Mouse (Mus musculus): ENCODE data around the gene Gnai1. TPM values are rescaled to one million over a fixed set of nuclear protein-coding genes. Genes with fewer than 3 reads are reported as not detected.

Gene Gnai1
- total RNA-seq, 2 experiments from 2014 or later = 1.2 to 2.1 TPM

GRCm38 (mm10) chr5:18273291-18274284 is 86.6 kb downstream of the Gnai1 start:
- TF ChIP-seq CTCF (IDR thresholded peaks at IDR 0.05) = no peak
- intact Hi-C loops (cut with DNase I) = no loop called here
- no peak overlapping the region for H3K4me3 ChIP-seq
- DNase-seq = no peak
- H3K27ac ChIP-seq = no peak overlapping the region

- intact Hi-C loops (cut with DNase I) = no loop called here
- H3K4me3 ChIP-seq = no peak overlapping the region
Observed at GRCm38 (mm10) chr5:18250379-18251017, 109.7 kb downstream of the Gnai1 start.

GRCm38 (mm10) chr5:18249132-18249531 is 111.0 kb downstream of the Gnai1 start:
- no peak for TF ChIP-seq CTCF (IDR thresholded peaks at IDR 0.05)
- H3K27ac ChIP-seq = no peak overlapping the region
- intact Hi-C loops (cut with DNase I) = no loop called here
- DNase-seq = no peak
- no peak overlapping the region for H3K4me3 ChIP-seq

More at GRCm38 (mm10) chr5:18250379-18251017, 109.7 kb downstream of the Gnai1 start:
- H3K27ac ChIP-seq = no peak overlapping the region
- no peak for TF ChIP-seq CTCF (IDR thresholded peaks at IDR 0.05)
- DNase-seq = no peak

- Histone ChIP-seq H3K27ac (no peak overlapping the region), H3K4me3 (no peak overlapping the region)
- no peak for DNase-seq
- no peak for TF ChIP-seq CTCF (IDR thresholded peaks at IDR 0.05)
- intact Hi-C loops (cut with DNase I) = no loop called here
Observed at GRCm38 (mm10) chr5:18229396-18229795, 130.8 kb downstream of the Gnai1 start.

- H3K4me3 ChIP-seq = no peak overlapping the region
- intact Hi-C loops (cut with DNase I) = no loop called here
- DNase-seq = no peak
- no peak overlapping the region for H3K27ac ChIP-seq
- TF ChIP-seq CTCF (IDR thresholded peaks at IDR 0.05) = no peak
Observed at GRCm38 (mm10) chr5:18228866-18229265, 131.3 kb downstream of the Gnai1 start.

- Histone ChIP-seq H3K4me3 (no peak overlapping the region), H3K27ac (no peak overlapping the region)
- TF ChIP-seq CTCF (IDR thresholded peaks at IDR 0.05) = no peak
- no peak for DNase-seq
- intact Hi-C loops (cut with DNase I) = no loop called here
Observed at GRCm38 (mm10) chr5:18220873-18221272, 139.3 kb downstream of the Gnai1 start.

GRCm38 (mm10) chr5:18218292-18218691 is 141.9 kb downstream of the Gnai1 start:
- Histone ChIP-seq H3K4me3 (no peak overlapping the region), H3K27ac (no peak overlapping the region)
- intact Hi-C loops (cut with DNase I) = no loop called here
- TF ChIP-seq CTCF (IDR thresholded peaks at IDR 0.05) = no peak
- no peak for DNase-seq

- H3K27ac ChIP-seq = no peak overlapping the region
- no peak for TF ChIP-seq CTCF (IDR thresholded peaks at IDR 0.05)
- DNase-seq = no peak
- no peak overlapping the region for H3K4me3 ChIP-seq
- intact Hi-C loops (cut with DNase I) = no loop called here
Observed at GRCm38 (mm10) chr5:18217856-18218255, 142.3 kb downstream of the Gnai1 start.
